Mouse (Mus musculus) midbrain, embryonic 11.5 days (tissue): ENCODE results near the gene Bloc1s2. TPM values are rescaled to one million over a fixed set of nuclear protein-coding genes. Genes with fewer than 3 reads are reported as not detected.

Experiments used
- polyA plus RNA-seq: library from polyadenylated mRNA; unstranded; fragments of >200 nt; fragmentation: Nextera tagmentation; extraction: Ambion mirVana; gene quantifications from 2 replicates; pipeline ENCODE4 v1.2.1, GENCODE M21; 2014

Bloc1s2 gene
- polyA plus RNA-seq, 1 experiment from 2014 or later = 113 TPM

Other genes with a start within 250 kb of the Bloc1s2 start
- gene Dnmbp, start 206.3 kb downstream of the Bloc1s2 start, polyA plus RNA-seq = 13.5 and 14.5 TPM in 2 replicates
- gene Cpn1, start 159.9 kb downstream of the Bloc1s2 start, polyA plus RNA-seq = 0.14 and 0.28 TPM in 2 replicates
- gene Cyp2c23, start 117.2 kb downstream of the Bloc1s2 start, polyA plus RNA-seq = not detected in 2 replicates
- gene Erlin1, start 76.7 kb downstream of the Bloc1s2 start, polyA plus RNA-seq = 20.0 and 20.5 TPM in 2 replicates
- 53.9 and 58.7 TPM in 2 replicates for gene Chuk, start 39.0 kb downstream of the Bloc1s2 start, polyA plus RNA-seq
- 42.2 and 53.3 TPM in 2 replicates for gene Cwf19l1, start 10.6 kb downstream of the Bloc1s2 start, polyA plus RNA-seq
- 0.08 and 0.14 TPM in 2 replicates for gene Pkd2l1, start 46.0 kb upstream of the Bloc1s2 start, polyA plus RNA-seq
- gene Scd3, start 56.8 kb upstream of the Bloc1s2 start, polyA plus RNA-seq = 0.22 TPM in 1 of 2 replicates, not detected in the other
- gene Scd2, start 147.2 kb upstream of the Bloc1s2 start, polyA plus RNA-seq = 353 and 358 TPM in 2 replicates
- gene Scd4, start 186.6 kb upstream of the Bloc1s2 start, polyA plus RNA-seq = 0.06 TPM in 1 of 2 replicates, not detected in the other